Mouse (Mus musculus) hindbrain, embryonic 15.5 days (tissue): ENCODE measurements around the gene Phb. TPM values are rescaled to one million over a fixed set of nuclear protein-coding genes. Genes with fewer than 3 reads are reported as not detected.

Source experiments
- ATAC-seq: fragments of 200-750 bp; cut with Nextera tagmentation; 2 replicates; pipeline ENCODE4 v1.8.0; 2017; ENCODE audit warnings: low read depth, moderate number of reproducible peaks, moderate TSS enrichment; ENCODE audit not compliant: low FRiP score
- H3K27ac ChIP-seq: fragments of 300-500 bp; sonication (generic); replicated peaks from 2 replicates; pipeline ENCODE4 v1.5.1; 2015; ENCODE audit warnings: mild to moderate bottlenecking, inconsistent platforms
- H3K27me3 ChIP-seq: fragments of 300-500 bp; sonication (generic); 2 replicates; pipeline ENCODE4 v1.6.1; 2015; ENCODE audit warnings: control low read depth, inconsistent platforms
- H3K36me3 ChIP-seq: fragments of 300-500 bp; sonication (generic); 2 replicates; pipeline ENCODE4 v1.6.1; 2015; ENCODE audit warnings: control low read depth, inconsistent platforms
- H3K4me1 ChIP-seq: fragments of 300-500 bp; sonication (generic); replicated peaks from 2 replicates; pipeline ENCODE4 v1.6.1; 2015; ENCODE audit warnings: control low read depth, inconsistent platforms
- H3K4me2 ChIP-seq: fragments of 300-500 bp; sonication (generic); 2 replicates; pipeline ENCODE4 v1.6.1; 2015; ENCODE audit warnings: moderate library complexity, mild to moderate bottlenecking, inconsistent platforms
- H3K4me3 ChIP-seq: fragments of 300-500 bp; sonication (generic); 2 replicates; pipeline ENCODE4 v1.5.1; 2015; ENCODE audit warnings: mild to moderate bottlenecking, inconsistent platforms
- H3K9ac ChIP-seq: fragments of 300-500 bp; sonication (generic); 2 replicates; pipeline ENCODE4 v1.6.1; 2015; ENCODE audit warnings: inconsistent platforms
- H3K9me3 ChIP-seq: fragments of 300-500 bp; sonication (generic); 2 replicates; pipeline ENCODE4 v1.6.1; 2016; ENCODE audit warnings: control low read depth, inconsistent platforms
- WGBS: fragments of 180-500 bp; shearing (Covaris S2); methylation state at CpG from one replicate; pipeline ENCODE4 v1.1.7; 2015; 5-methylcytosine and 5-hydroxymethylcytosine counted together
- polyA plus RNA-seq: library from polyadenylated mRNA; unstranded; fragments of >200 nt; fragmentation: Nextera tagmentation; extraction: Ambion mirVana; gene quantifications from 2 replicates; pipeline ENCODE4 v1.2.1, GENCODE M21; 2015

The Phb gene
- polyA plus RNA-seq, 1 experiment from 2014 or later, result 187 TPM

- peak overlapping the region; percentile 86; the same call in 1 of the 2 replicates for H3K4me2 ChIP-seq
- no peak for ATAC-seq
- WGBS, result 53% methylated on average over 8 of the region's 8 CpGs
These were observed 49.4 kb downstream of the Phb start for GRCm38 (mm10) chr11:95716136-95716535.

DNA sequence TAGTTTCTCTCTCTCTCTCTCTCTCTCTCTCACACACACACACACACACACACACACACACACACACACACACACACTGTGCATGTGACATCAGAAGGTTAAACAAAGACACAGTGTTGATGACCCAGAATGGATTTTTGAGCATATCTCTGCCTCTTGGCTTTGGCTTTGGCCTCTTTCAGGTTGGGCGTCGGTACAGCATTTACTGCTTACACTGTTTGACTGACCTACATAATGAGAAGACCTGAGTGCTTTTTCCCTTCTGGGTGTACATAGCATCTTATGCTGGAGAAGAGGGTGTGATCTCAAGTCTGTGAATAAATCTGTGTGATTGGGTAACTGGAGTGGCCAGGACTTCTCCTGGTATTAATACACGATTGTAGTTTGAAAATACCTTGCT, 52.6 kb downstream of the Phb start:
- no peaks in the 10 kb centered on the region for H3K36me3 ChIP-seq
- 90% methylated on average over 3 of the region's 3 CpGs for WGBS
- H3K9ac ChIP-seq, result no peak overlapping the region
- H3K4me2 ChIP-seq, result no peak overlapping the region
- H3K27me3 ChIP-seq, result no peaks in the 10 kb centered on the region
- no peak overlapping the region for H3K4me3 ChIP-seq
- no peaks in the 10 kb centered on the region for H3K9me3 ChIP-seq
- H3K27ac ChIP-seq, result no peak overlapping the region
- peaks cover 20% of the 10 kb centered on the region for H3K4me1 ChIP-seq
- ATAC-seq, result no peak

More at GRCm38 (mm10) chr11:95716136-95716535, 49.4 kb downstream of the Phb start:
- Histone ChIP-seq H3K9me3 (no peaks in the 10 kb centered on the region), H3K27ac (no peak overlapping the region), H3K36me3 (no peaks in the 10 kb centered on the region), H3K4me1 (peaks cover 32% of the 10 kb centered on the region), H3K4me3 (no peak overlapping the region), H3K27me3 (no peaks in the 10 kb centered on the region), H3K9ac (no peak overlapping the region)

GRCm38 (mm10) chr11:95723287-95723686, 56.5 kb downstream of the Phb start, which contains the start of gene B130006D01Rik:
Gene B130006D01Rik (plus strand): TSS chr11:95723587.
- H3K9ac ChIP-seq, result no peak within 1 kb of the TSS
- H3K27me3 ChIP-seq, result no peaks in the 10 kb centered on the region
- no peak within 1 kb of the TSS for H3K4me2 ChIP-seq
- ATAC-seq, result no peak
- no peaks in the 10 kb centered on the region for H3K36me3 ChIP-seq
- H3K9me3 ChIP-seq, result no peaks in the 10 kb centered on the region
- WGBS, result 96% methylated on average over 5 of the region's 5 CpGs
- H3K4me3 ChIP-seq, result no peak within 1 kb of the TSS
- H3K4me1 ChIP-seq, result no peaks in the 10 kb centered on the region
- no peak within 1 kb of the TSS for H3K27ac ChIP-seq

DNA sequence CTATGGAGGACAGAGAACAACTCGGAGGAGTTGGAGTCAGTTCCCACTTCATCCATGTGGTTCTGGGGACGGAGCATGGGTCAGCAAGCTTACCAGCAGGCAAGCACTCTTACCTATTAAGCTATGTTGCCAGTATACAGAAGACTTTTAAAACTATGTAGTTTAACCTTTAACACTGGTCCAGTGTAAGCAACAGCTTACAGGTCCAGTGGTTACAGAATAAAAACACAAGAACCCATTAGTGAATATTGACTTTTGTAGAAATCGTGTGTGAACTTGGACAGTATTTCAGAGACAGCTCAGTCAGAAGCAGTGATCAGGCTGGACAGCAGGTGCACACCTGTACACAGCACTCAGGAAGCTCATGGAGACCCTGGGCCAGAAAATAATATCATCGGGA, 57.7 kb downstream of the Phb start:
- WGBS, result 97% methylated on average over 4 of the region's 4 CpGs
- H3K4me2 ChIP-seq, result no peak overlapping the region
- H3K27ac ChIP-seq, result no peak overlapping the region
- H3K27me3 ChIP-seq, result no peaks in the 10 kb centered on the region
- no peak overlapping the region for H3K4me3 ChIP-seq
- H3K36me3 ChIP-seq, result no peaks in the 10 kb centered on the region
- no peaks in the 10 kb centered on the region for H3K4me1 ChIP-seq
- ATAC-seq, result no peak
- no peaks in the 10 kb centered on the region for H3K9me3 ChIP-seq
- H3K9ac ChIP-seq, result no peak overlapping the region

GRCm38 (mm10) chr11:95726156-95726555, 59.4 kb downstream of the Phb start:
- no peak overlapping the region for H3K4me2 ChIP-seq
- no peak for ATAC-seq
- H3K27me3 ChIP-seq, result no peaks in the 10 kb centered on the region
- no peaks in the 10 kb centered on the region for H3K9me3 ChIP-seq
- H3K4me3 ChIP-seq, result no peak overlapping the region
- H3K9ac ChIP-seq, result no peak overlapping the region
- no peak overlapping the region for H3K27ac ChIP-seq
- no peaks in the 10 kb centered on the region for H3K36me3 ChIP-seq
- WGBS, result 83% methylated on average over 4 of the region's 4 CpGs
- no peaks in the 10 kb centered on the region for H3K4me1 ChIP-seq

DNA sequence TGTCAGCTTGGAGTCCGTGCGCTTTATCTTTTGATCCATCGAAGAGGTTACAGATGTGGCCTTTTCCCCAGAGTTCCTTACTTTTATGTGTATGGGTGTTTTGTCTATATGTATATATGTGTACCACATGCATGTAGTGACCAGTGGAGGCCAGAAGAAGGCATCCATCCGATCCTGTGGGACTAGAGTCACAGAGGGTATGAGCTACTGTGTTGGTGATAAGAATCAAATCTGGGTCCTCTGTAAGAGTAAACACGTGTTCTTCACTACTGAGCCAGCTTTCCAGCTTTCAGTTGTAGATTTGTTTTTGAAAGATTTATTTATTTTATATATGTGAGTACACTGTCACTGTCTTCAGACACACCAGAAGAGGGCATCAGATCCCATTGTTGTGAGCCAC, 61.2 kb downstream of the Phb start:
- H3K4me3 ChIP-seq, result no peak overlapping the region
- WGBS, result 91% methylated on average over 5 of the region's 5 CpGs
- no peak overlapping the region for H3K27ac ChIP-seq
- H3K4me1 ChIP-seq, result no peaks in the 10 kb centered on the region
- no peaks in the 10 kb centered on the region for H3K36me3 ChIP-seq
- no peak overlapping the region for H3K9ac ChIP-seq
- no peak overlapping the region for H3K4me2 ChIP-seq
- no peak for ATAC-seq
- no peaks in the 10 kb centered on the region for H3K27me3 ChIP-seq
- H3K9me3 ChIP-seq, result no peaks in the 10 kb centered on the region

DNA sequence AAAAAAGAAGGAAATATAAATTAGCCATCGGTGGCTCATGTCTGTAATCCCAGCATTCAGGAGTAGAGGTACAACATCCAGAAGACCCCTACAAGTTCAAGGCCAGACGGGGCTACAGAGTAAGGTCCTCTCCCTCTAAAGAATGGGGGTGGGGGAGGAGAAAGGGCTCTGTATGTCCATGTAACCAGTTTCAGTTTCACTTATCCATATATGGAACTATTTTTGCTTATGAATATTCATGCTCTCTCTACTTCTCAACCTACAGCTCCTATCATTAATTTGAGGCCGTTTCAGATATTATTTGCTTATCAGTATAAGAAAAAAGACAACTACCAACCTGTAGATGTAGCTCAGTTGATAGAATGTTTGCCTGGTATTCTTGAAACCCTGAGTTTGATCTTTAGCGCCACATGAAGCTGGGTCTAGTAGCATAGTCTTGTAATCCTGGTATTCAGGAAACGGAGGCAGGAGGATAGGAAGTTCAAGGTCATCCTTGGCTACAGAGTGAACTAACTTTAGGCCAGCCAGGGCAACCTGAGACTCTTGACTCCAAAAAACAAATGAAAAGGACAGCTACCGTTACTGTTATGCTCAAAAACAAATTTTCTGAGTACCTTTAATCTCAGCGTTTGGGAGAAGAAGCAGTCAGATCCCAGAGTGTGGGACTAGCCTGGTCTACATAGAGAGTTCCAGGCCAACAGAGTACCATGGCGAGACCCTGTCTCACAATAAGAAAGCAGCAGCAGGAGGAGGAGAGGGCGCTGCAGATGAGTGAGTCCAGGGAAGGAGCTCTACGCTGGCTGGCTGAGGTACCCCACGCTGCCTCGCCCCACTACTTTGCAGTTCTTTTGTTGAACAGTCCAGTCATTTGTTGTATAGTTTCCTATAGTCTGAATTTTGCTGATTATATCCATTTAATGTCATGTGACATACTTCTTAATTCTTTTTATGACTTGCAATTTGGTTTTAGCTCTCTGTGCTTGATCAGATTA, 62.5 kb downstream of the Phb start:
- H3K9ac ChIP-seq, result no peak overlapping the region

More for the DNA sequence above, 62.5 kb downstream of the Phb start:
- WGBS, result 85% methylated on average over 12 of the region's 12 CpGs
- Histone ChIP-seq H3K27me3 (no peaks in the 10 kb centered on the region), H3K4me2 (no peak overlapping the region), H3K4me3 (no peak overlapping the region), H3K4me1 (no peaks in the 10 kb centered on the region), H3K36me3 (no peaks in the 10 kb centered on the region), H3K9me3 (no peaks in the 10 kb centered on the region), H3K27ac (no peak overlapping the region)
- ATAC-seq, result no peak

Other genes with a start within 250 kb of the Phb start
- 3.3 and 3.9 TPM in 2 replicates for gene Nxph3, start 152.4 kb upstream of the Phb start, polyA plus RNA-seq
- 42.8 and 44.9 TPM in 2 replicates for gene Ngfr, start 79.2 kb upstream of the Phb start, polyA plus RNA-seq
- gene Zfp652, start 45.7 kb downstream of the Phb start, polyA plus RNA-seq, result 24.0 and 26.1 TPM in 2 replicates
- gene B130006D01Rik, start 56.6 kb downstream of the Phb start, polyA plus RNA-seq, result 1.1 and 1.2 TPM in 2 replicates
- gene Phospho1, start 157.5 kb downstream of the Phb start, polyA plus RNA-seq, result 0.44 and 0.81 TPM in 2 replicates
- 1.8 and 3.7 TPM in 2 replicates for gene Gngt2, start 170.3 kb downstream of the Phb start, polyA plus RNA-seq
- 1.1 and 1.7 TPM in 2 replicates for gene Abi3, start 175.5 kb downstream of the Phb start, polyA plus RNA-seq
- 0.09 TPM in 1 of 2 replicates, not detected in the other for gene B4galnt2, start 247.9 kb downstream of the Phb start, polyA plus RNA-seq